Mouse (Mus musculus) adrenal gland, postnatal 14 days (tissue): ENCODE data around the gene Gm11027. TPM values are rescaled to one million over a fixed set of nuclear protein-coding genes. Genes with fewer than 3 reads are reported as not detected.

ENCODE experiments used
- DNase-seq: peaks from one replicate; pipeline ENCODE4 v3.0.0; 2021; ENCODE audit warnings: mixed read lengths
- microRNA-seq, 2 experiments: library from miRNA; unstranded; fragments of <30 nt; microRNA quantifications; one replicate each; pipeline ENCODE4 v1.2.0; 2021
- total RNA-seq: library from RNA; stranded (reverse); gene quantifications from 2 replicates; pipeline ENCODE4 v1.2.3, GENCODE M21; 2021

Gene Gm11027
- total RNA-seq, 1 experiment from 2014 or later, result not detected

DNA sequence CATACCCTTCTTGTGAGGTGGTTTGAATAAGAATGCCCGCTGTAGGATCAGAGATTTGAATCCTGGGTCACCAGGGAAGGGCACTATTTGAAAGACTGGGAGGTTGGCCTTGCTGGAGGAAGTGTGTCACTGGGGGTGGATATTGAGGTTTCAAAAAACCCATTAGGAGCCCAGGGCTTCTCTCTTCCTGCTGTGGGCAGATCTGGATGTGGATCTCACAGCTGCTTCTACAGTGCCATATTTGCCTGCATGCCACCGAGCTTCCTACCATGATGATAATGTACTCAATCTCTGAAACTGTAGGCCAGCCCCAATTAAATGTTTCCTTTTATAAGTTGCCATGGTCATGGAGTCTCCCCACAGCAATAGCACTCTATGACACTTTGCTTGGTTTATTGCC, 4.0 kb downstream of the Gm11027 start:
- no peak for DNase-seq

DNA sequence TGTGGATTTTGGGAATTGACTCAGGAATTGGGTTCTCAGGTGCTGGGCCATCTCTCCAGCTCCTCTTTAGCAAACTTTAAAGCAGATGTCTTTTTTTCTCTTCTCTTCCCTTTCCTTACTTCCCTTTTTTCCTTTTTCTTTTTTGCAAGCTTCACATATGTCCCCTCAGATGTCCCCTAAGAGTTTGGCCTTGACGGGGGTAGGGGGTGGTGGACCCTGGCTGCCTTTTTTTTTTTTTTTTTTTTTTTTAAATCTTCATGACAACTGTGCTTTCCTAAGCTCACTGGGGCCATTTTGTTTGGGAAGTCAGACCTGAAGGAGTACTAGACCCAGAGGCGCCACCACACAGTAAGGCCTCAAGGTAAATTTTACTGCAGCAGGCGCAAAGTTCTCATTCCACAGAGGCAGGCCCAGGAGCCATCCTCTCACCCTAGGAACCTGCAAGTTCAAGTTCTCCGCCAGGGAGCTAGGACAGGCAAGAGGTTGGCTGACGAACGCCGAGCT, 5.0 kb downstream of the Gm11027 start:
- no peak for DNase-seq

DNA sequence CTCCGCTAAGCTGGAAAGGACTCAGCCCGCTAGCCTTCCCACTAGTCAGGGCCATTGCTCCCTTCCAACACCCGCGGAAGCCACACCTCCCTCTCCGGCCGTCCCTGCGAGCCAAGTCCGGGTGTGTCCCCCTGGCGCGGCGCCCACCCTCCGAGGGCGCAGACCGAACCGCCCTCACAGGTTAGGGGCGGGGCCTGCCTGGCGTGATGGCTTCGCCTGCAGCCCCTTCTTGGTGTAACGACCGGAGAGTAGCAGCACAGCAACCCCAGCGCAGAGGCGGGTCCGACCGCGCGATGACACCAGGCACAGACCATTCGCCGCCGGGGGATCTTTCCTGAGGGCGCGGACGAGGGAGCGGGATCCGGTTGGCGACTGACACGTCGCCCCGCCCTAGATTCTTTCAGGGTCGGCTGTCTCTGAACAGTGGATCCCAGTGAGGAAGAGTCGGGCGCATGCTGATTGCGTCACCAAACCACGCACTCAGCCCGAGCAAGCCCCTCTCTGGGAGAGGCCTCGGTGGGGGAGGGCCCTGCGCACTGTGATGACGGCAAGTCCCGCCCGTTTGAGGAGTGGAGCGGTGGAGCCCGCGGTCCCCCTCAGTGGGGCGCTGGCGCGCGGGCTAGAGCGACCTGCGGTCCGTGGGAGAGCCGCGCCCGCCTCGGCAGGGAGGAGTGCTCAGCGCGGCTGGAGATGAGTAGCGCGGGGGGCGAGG, 5.6 kb downstream of the Gm11027 start, which contains the start of gene Esyt2:
TSS of gene Esyt2 (plus strand) at position 544 of the 712 bp plus-strand sequence.
- DNase-seq, result peak; percentile 100

DNA sequence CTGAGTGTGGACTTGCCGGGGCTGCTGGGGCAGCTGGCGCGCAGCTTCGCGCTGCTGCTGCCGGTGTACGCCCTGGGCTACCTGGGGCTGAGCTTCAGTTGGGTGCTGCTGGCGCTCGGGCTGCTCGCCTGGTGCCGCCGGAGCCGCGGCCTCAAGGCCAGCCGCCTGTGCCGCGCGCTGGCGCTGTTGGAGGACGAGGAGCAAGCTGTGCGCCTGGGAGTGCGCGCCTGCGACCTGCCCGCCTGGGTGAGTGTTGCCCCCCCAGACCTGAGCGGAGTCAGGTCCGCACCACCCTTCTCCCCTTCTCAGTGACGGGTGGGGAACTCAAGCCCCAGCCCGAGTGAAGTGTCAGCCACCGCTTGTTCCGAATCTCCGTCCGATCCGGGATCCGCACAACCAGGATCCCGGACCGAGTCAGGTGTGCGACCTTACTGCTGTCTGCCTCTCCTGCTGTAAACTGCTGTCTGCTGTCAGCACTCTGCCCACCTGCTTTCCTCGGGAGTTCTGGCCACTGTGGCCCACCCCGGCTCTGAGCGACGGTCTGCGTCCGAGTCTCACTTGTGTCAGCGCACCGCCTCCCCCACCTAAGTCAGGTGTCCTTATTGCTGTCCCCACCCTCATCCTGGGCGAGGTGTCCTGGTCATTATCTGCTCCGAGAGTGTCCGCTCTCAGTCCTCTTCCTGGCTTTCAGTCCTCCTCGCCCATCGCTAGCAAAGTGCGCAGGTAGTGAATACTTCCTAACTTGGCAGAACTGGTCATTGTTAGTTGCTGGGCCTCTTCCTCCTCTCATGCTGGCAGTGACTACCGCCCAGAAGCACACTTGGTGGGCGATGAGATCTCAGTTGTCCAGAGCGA, 6.5 kb downstream of the Gm11027 start:
- peak; percentile 75 for DNase-seq

DNA sequence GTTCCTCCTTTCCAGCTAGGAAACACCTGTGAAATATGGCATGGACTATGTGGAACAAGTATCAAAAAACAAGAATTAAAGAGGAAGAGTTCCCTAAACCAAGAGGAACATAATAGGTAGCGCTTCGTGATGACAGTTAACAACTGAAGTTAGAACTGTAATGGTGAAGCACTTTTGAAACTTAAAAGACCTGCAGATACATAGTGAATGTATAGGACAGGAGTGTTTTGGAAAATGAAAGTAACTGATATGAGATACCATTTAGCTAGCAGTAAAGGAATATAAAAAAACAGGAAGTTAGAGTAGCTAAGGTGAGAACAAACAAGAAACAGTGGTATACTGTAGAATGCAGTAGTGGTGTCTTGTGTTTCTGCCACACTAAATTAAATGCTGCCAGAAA, 7.7 kb downstream of the Gm11027 start:
- DNase-seq, result no peak

DNA sequence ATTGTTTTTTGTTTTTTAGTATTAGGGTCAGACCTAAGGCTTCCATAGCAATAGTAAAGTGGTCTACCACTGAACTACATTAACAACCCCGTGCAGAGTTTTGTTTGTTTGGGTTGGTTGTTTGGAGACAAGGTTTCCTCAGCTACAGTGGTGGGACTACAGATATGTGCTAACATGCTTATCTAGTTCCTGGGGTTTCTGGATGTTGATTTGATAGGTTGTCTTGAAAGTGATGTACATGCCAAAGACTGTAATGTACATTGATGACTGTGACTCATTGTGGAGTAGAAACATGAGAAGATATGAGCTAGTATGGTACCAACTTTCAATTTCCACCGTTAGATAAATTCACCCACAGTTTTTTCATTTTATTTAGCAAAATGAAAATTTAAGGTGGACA, 8.3 kb downstream of the Gm11027 start:
- no peak for DNase-seq

DNA sequence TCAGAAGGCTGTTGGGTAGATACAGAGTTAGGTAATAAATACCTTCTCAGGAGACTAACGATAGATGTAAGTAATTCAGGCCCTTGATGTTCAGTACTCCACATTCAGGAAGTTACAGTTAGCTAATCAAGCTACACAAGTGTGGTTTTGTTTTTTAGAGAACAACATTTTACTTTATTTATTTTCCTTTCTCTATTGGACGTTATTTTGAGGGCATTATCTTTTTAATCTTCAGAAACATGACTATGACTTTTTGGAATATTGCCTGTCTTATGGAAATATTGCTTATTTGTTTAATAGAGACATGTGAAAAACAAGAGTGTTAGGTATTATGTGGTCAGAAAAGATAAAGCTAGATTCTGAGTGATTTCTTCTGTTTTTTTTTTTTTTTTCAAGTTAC, 18.0 kb downstream of the Gm11027 start:
- DNase-seq, result no peak

DNA sequence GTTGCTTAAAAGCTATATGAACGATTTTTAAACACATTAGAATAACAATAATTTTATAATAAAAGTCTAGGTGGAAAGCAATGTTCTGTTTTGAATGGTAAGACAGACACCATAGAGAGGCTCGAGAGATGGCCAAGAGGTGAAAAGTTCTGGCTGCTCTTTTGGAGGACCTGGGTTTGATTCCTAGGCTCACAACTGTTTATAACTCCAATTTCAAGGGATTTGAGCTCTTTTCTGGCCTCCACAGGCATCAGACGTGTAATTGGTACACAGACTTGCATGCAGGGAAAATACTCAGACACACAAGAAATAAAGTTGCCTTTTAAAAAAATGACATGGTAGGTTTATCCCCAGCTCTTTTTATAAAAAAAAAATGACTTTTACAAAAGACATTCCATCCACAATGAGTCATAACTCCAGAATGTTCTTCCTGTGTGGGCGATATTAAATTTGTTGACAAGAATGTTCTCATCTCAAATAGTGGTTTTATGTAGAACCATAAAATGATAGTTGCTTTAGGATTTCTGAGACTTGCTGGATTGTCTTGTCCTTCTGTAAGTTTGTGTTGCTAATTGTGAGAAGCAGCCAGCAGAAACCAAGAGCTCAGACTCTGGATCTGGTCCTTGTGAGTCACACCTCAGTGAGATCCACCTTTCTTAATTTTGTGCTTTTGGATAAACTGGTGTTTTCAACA, 18.6 kb downstream of the Gm11027 start:
- no peak for DNase-seq

DNA sequence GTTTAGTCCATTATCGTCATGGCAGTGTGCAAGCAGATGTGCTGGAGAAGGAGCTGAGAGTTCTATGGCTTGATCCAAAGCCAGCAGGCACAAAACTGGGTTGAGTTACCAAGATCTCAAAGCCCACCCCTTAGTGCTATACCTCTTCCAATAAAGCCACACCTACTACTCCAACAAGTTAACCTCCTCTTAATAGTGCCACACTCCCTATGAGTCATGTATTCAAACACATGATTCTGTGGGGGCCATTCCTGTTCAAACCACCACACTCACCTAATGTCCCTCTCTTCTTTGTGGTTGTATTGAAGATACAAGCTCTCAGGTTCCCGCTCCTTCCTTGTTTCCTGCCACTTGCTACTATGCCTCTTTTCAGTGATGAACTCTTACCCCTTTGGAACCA, 24.7 kb downstream of the Gm11027 start:
- DNase-seq, result no peak

DNA sequence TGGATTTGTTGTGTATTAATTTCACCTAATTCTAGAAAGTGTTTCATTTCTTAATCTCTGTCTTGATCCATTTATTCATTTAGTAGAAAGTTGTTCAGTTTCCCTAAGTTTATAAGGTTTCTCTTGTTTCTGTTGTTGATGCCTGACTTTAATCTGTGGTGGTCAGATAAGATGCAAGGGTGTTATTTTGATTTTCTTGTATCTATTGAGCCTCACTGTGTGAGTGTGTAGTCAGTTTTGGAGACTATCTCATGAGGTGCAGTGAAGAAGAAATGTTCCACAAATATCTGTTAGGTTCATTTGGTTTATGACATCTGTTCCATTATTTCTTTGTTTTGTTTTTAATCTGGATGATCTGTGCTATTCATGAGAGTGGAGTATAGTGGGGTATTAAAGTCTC, 27.0 kb downstream of the Gm11027 start:
- no peak for DNase-seq

DNA sequence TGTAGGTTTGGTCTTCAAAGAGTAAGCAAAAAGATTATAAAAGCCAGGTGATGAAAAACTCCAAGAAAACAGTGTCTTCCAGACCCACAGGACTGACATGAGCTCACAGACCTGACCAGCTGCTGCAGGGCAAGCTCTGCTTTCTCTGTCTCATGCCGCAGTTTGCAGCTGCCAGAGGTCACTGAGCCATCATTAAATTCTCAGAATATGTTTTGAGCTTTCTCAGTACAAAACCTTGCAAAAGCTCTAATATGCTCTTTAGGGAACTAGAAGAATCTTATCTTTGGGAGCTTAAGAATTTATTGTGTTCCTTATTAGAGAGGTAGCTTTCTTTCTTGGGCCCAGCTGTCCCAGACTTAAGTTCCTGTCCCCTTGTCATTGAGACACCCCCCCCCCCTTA, 30.9 kb downstream of the Gm11027 start:
- DNase-seq, result peak; percentile 23

DNA sequence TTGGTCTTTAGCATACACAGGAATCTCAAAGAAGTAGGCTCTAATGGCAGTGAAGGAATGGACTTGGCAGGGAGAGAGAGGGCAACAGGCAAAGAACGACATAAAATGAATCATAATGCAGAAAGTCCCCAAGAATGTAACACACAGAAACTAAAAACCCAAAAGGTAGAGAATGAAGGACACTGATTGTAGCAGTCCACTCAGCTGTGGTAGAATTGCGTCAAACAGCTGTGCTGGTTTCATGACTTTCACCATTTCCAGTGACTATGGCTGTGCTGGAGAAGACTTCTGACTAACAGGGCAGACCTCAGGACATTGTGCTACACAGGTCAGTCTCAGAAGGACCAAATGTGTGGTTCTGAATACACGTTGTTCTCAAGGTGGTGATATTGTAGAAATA, 32.7 kb downstream of the Gm11027 start:
- DNase-seq, result no peak

DNA sequence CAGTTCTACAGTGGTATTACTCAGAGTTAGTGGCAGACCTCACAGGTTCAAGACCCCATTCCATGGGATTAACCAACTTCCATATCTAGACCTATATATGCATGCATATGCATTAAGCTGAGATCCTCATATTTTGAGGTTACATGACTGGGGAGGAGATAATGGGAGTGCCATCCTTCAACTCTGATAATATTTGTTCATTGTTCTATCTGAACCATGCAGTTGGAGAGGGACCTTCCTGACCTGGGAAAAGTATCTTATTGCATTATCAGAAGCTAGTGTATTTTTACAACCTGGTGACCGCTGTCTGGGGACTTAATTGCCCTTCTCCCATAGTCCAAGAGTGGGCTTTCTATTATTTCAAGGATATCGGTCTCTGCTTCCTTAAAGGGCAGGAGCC, 33.4 kb downstream of the Gm11027 start:
- DNase-seq, result no peak

DNA sequence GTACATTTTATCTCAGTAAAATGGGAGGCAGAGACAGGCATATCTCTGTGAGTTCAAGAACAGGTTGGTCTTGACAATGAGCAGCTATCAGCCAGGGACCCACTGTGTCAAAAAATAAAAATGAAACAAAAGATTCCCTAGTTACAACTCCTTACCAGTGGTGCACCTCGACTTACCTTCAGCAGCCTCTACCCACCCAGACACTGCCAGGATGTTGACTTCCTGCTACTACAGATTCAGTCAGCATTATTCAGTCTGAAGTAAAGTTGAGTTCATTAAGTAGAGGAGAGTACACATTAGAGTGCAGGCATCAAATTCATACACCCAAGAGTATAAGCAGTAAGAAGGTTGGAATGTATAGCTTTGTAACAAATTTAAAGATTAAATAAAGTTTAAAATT, 38.6 kb downstream of the Gm11027 start:
- DNase-seq, result no peak

DNA sequence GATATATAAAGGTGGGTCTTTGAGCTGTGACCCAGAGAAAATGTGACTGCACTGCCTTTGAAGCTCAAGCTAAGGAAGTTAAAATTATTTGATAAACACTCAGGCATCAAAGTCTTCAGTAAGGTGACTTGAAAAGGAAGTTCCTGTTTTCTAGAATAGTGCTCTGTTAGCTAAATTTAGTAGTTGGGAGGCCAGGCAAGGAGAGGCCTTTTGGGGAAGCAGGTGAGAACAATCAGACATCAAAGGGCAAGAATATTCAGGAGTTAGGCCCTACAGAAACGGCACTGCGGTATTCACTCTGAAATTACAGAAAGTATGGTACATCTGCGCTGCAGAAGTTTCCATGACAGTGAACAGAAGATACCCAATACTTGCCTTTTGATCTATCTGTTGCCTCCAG, 40.3 kb downstream of the Gm11027 start:
- DNase-seq, result no peak

DNA sequence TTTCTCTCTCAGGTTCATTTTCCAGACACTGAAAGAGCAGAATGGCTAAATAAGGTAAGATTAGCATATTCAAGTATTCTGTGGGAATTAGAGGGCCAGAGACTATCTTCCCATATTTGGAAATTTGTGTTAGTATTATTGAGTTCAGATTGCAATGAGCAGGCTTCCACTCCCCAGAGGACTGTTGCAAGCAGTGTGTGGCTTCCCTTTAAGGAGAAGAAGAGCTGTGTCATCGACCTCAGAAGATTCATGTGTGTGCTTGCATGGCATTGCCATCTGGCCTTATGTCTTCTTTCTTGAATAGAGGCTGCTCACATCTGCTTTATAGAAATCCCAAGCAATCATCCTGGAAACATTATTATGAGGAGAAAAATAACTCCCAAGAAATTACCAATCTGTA, 42.6 kb downstream of the Gm11027 start:
- no peak for DNase-seq

Small RNAs within 50 kb of the gene (microRNA-seq; reads per million reads assigned to microRNA genes)
- gene Gm23190, result 0 reads per million in 2 experiments

Other genes with a start within 250 kb of the Gm11027 start
- gene Zfp386, start 227.7 kb upstream of the Gm11027 start, total RNA-seq, result 33.8 and 43.3 TPM in 2 replicates
- 0.96 and 1.4 TPM in 2 replicates for gene Vipr2, start 197.7 kb upstream of the Gm11027 start, total RNA-seq
- 10.1 and 13.1 TPM in 2 replicates for gene Wdr60, start 12.4 kb upstream of the Gm11027 start, total RNA-seq
- 55.1 and 62.1 TPM in 2 replicates for gene Esyt2, start 5.8 kb downstream of the Gm11027 start, total RNA-seq
- 21.8 and 23.8 TPM in 2 replicates for gene Ncapg2, start 130.0 kb downstream of the Gm11027 start, total RNA-seq
- gene Ptprn2, start 210.3 kb downstream of the Gm11027 start, total RNA-seq, result 15.4 and 17.8 TPM in 2 replicates